Mouse (Mus musculus) forebrain, embryonic 15.5 days (tissue): Measurements from ENCODE around the gene Bbip1. TPM values are rescaled to one million over a fixed set of nuclear protein-coding genes. Genes with fewer than 3 reads are reported as not detected.
"Not testable (repeated sequence)": the region's sequence is repeated elsewhere in the genome, so short reads cannot be mapped to it uniquely, and the experiment has no call there.

Experiments
- ATAC-seq: fragments of 200-750 bp; cut with Nextera tagmentation; replicated peaks from 2 replicates; pipeline ENCODE4 v1.8.0; 2017; ENCODE audit warnings: mild to moderate bottlenecking, moderate TSS enrichment, moderate library complexity
- H3K27ac ChIP-seq: fragments of 300-500 bp; sonication (generic); replicated peaks from 2 replicates; pipeline ENCODE4 v1.5.1; 2015; ENCODE audit warnings: mild to moderate bottlenecking, inconsistent platforms
- H3K27me3 ChIP-seq: fragments of 300-500 bp; sonication (generic); 2 replicates; pipeline ENCODE4 v1.6.1; 2015; ENCODE audit warnings: inconsistent platforms
- H3K36me3 ChIP-seq: fragments of 300-500 bp; sonication (generic); 2 replicates; pipeline ENCODE4 v1.6.1; 2015; ENCODE audit warnings: mild to moderate bottlenecking, inconsistent platforms
- H3K4me1 ChIP-seq: fragments of 300-500 bp; sonication (generic); 2 replicates; pipeline ENCODE4 v1.6.1; 2015; ENCODE audit warnings: inconsistent platforms
- H3K4me2 ChIP-seq: fragments of 300-500 bp; sonication (generic); replicated peaks from 2 replicates; pipeline ENCODE4 v1.6.1; 2015; ENCODE audit warnings: mild to moderate bottlenecking, inconsistent platforms
- H3K4me3 ChIP-seq: fragments of 300-500 bp; sonication (generic); 2 replicates; pipeline ENCODE4 v1.5.1; 2015; ENCODE audit warnings: mild to moderate bottlenecking, inconsistent platforms
- H3K9ac ChIP-seq: fragments of 300-500 bp; sonication (generic); replicated peaks from 2 replicates; pipeline ENCODE4 v1.6.1; 2015; ENCODE audit warnings: mild to moderate bottlenecking, inconsistent platforms
- H3K9me3 ChIP-seq: fragments of 300-500 bp; sonication (generic); 2 replicates; pipeline ENCODE4 v1.6.1; 2016; ENCODE audit warnings: inconsistent platforms
- WGBS: fragments of 180-500 bp; shearing (Covaris S2); methylation state at CpG from one replicate; pipeline ENCODE4 v1.1.7; 2015; ENCODE audit warnings: mixed read lengths; 5-methylcytosine and 5-hydroxymethylcytosine counted together
- polyA plus RNA-seq: library from polyadenylated mRNA; unstranded; fragments of >200 nt; fragmentation: Nextera tagmentation; extraction: Ambion mirVana; gene quantifications from 2 replicates; pipeline ENCODE4 v1.2.1, GENCODE M21; 2015

Gene Bbip1
- polyA plus RNA-seq, 1 experiment from 2014 or later = 144 TPM

- H3K9me3 ChIP-seq = no peaks in the 10 kb centered on the region
- no peaks in the 10 kb centered on the region for H3K36me3 ChIP-seq
- no peak overlapping the region for H3K9ac ChIP-seq
- ATAC-seq = no peak
- 86% methylated on average over 2 of the region's 2 CpGs for WGBS
- no peaks in the 10 kb centered on the region for H3K27me3 ChIP-seq
- H3K4me3 ChIP-seq = no peak overlapping the region
- H3K4me2 ChIP-seq = no peak overlapping the region
- H3K27ac ChIP-seq = no peak overlapping the region
- H3K4me1 ChIP-seq = peaks cover 3% of the 10 kb centered on the region; the same call in 1 of the 2 replicates
Measured at GRCm38 (mm10) chr19:53957513-53957912, 13.1 kb upstream of the Bbip1 start.

- peak; percentile 3 for ATAC-seq
- H3K4me3 ChIP-seq = peak overlapping the region; percentile 99
- no peaks in the 10 kb centered on the region for H3K36me3 ChIP-seq
- no peaks in the 10 kb centered on the region for H3K9me3 ChIP-seq
- peak overlapping the region; percentile 95 for H3K27ac ChIP-seq
- no peaks in the 10 kb centered on the region for H3K27me3 ChIP-seq
- WGBS = 1% methylated on average over 62 of the region's 69 CpGs
- peaks cover 34% of the 10 kb centered on the region for H3K4me1 ChIP-seq
- H3K9ac ChIP-seq = peak overlapping the region; percentile 96
- peak overlapping the region; percentile 65 for H3K4me2 ChIP-seq
Measured at GRCm38 (mm10) chr19:53945171-53946042, 980 bp upstream of the Bbip1 start.

GRCm38 (mm10) chr19:53944786-53945169 lies 351 bp upstream of the Bbip1 start:
- Histone ChIP-seq H3K36me3 (no peaks in the 10 kb centered on the region), H3K9me3 (no peaks in the 10 kb centered on the region), H3K27me3 (no peaks in the 10 kb centered on the region), H3K9ac (peak overlapping the region; percentile 96), H3K4me1 (peaks cover 34% of the 10 kb centered on the region), H3K4me3 (peak overlapping the region; percentile 99), H3K4me2 (peak overlapping the region; percentile 65), H3K27ac (peak overlapping the region; percentile 95)
- WGBS = under 1% methylated on average over 43 of the region's 47 CpGs
- ATAC-seq = no peak; the same call in 1 of the 2 replicates

- 96% methylated on average over 2 of the region's 2 CpGs for WGBS
- Histone ChIP-seq H3K27ac (no peak overlapping the region), H3K9me3 (no peaks in the 10 kb centered on the region), H3K4me3 (no peak overlapping the region), H3K9ac (no peak overlapping the region), H3K27me3 (no peaks in the 10 kb centered on the region), H3K4me2 (no peak overlapping the region; the same call in 1 of the 2 replicates), H3K4me1 (peaks cover 25% of the 10 kb centered on the region), H3K36me3 (peaks cover 16% of the 10 kb centered on the region)
- ATAC-seq = no peak
Measured at GRCm38 (mm10) chr19:53942342-53942741, 2.1 kb downstream of the Bbip1 start.

GRCm38 (mm10) chr19:53941139-53941538 lies 3.3 kb downstream of the Bbip1 start:
- H3K9me3 ChIP-seq = no peaks in the 10 kb centered on the region
- 75% methylated on average over 4 of the region's 4 CpGs for WGBS

GRCm38 (mm10) chr19:53939467-53939866 lies 5.0 kb downstream of the Bbip1 start:
- no peak for ATAC-seq
- no peaks in the 10 kb centered on the region for H3K27me3 ChIP-seq

More at GRCm38 (mm10) chr19:53941139-53941538, 3.3 kb downstream of the Bbip1 start:
- Histone ChIP-seq H3K9ac (no peak overlapping the region), H3K27me3 (no peaks in the 10 kb centered on the region), H3K27ac (no peak overlapping the region), H3K4me1 (peaks cover 15% of the 10 kb centered on the region), H3K4me2 (no peak overlapping the region), H3K4me3 (no peak overlapping the region), H3K36me3 (peaks cover 19% of the 10 kb centered on the region)
- ATAC-seq = no peak

GRCm38 (mm10) chr19:53934046-53934445 lies 10.4 kb downstream of the Bbip1 start:
- Histone ChIP-seq H3K4me2 (no peak overlapping the region), H3K36me3 (peaks cover 60% of the 10 kb centered on the region)

More at GRCm38 (mm10) chr19:53939467-53939866, 5.0 kb downstream of the Bbip1 start:
- H3K9me3 ChIP-seq = no peaks in the 10 kb centered on the region
- H3K4me1 ChIP-seq = peaks cover 12% of the 10 kb centered on the region
- no peak overlapping the region for H3K4me2 ChIP-seq
- H3K27ac ChIP-seq = no peak overlapping the region
- 90% methylated on average over 4 of the region's 4 CpGs for WGBS
- H3K9ac ChIP-seq = no peak overlapping the region
- H3K4me3 ChIP-seq = no peak overlapping the region
- peaks cover 21% of the 10 kb centered on the region for H3K36me3 ChIP-seq

GRCm38 (mm10) chr19:53933050-53933449 lies 11.4 kb downstream of the Bbip1 start:
- Histone ChIP-seq H3K27me3 (no peaks in the 10 kb centered on the region), H3K9ac (no peak overlapping the region), H3K27ac (no peak overlapping the region), H3K4me2 (no peak overlapping the region), H3K9me3 (no peaks in the 10 kb centered on the region), H3K4me1 (no peaks in the 10 kb centered on the region), H3K4me3 (no peak overlapping the region), H3K36me3 (peaks cover 60% of the 10 kb centered on the region)
- no peak for ATAC-seq

More at GRCm38 (mm10) chr19:53934046-53934445, 10.4 kb downstream of the Bbip1 start:
- H3K4me3 ChIP-seq = no peak overlapping the region
- no peak overlapping the region for H3K9ac ChIP-seq
- no peaks in the 10 kb centered on the region for H3K4me1 ChIP-seq
- no peaks in the 10 kb centered on the region for H3K9me3 ChIP-seq
- H3K27ac ChIP-seq = no peak overlapping the region
- no peak for ATAC-seq
- H3K27me3 ChIP-seq = no peaks in the 10 kb centered on the region

GRCm38 (mm10) chr19:53929218-53929617 lies 15.2 kb downstream of the Bbip1 start:
- Histone ChIP-seq H3K36me3 (peaks cover 69% of the 10 kb centered on the region), H3K4me3 (no peak overlapping the region), H3K27ac (no peak overlapping the region), H3K9ac (no peak overlapping the region), H3K4me2 (no peak overlapping the region), H3K27me3 (no peaks in the 10 kb centered on the region), H3K4me1 (no peaks in the 10 kb centered on the region), H3K9me3 (no peaks in the 10 kb centered on the region)
- no peak for ATAC-seq
- WGBS = 96% methylated on average over 3 of the region's 3 CpGs

- 88% methylated on average over 1 of the region's 1 CpGs for WGBS
- H3K4me2 ChIP-seq = no peak overlapping the region
- H3K36me3 ChIP-seq = peaks cover 65% of the 10 kb centered on the region
- no peaks in the 10 kb centered on the region for H3K27me3 ChIP-seq
- no peak overlapping the region for H3K9ac ChIP-seq
- H3K9me3 ChIP-seq = no peaks in the 10 kb centered on the region
- H3K27ac ChIP-seq = no peak overlapping the region
- no peak overlapping the region for H3K4me3 ChIP-seq
- no peaks in the 10 kb centered on the region for H3K4me1 ChIP-seq
- ATAC-seq = no peak
Measured at GRCm38 (mm10) chr19:53926705-53927104, 17.7 kb downstream of the Bbip1 start.

GRCm38 (mm10) chr19:53925338-53925751 lies 19.1 kb downstream of the Bbip1 start:
- Histone ChIP-seq H3K27ac (no peak overlapping the region), H3K9ac (no peak overlapping the region), H3K36me3 (peaks cover 63% of the 10 kb centered on the region), H3K4me1 (no peaks in the 10 kb centered on the region), H3K4me3 (no peak overlapping the region), H3K4me2 (no peak overlapping the region), H3K27me3 (no peaks in the 10 kb centered on the region), H3K9me3 (no peaks in the 10 kb centered on the region)
- WGBS = 91% methylated on average over 2 of the region's 2 CpGs
- no peak for ATAC-seq

- 88% methylated on average over 3 of the region's 3 CpGs for WGBS
- not testable (repeated sequence) for H3K4me3 ChIP-seq, H3K27ac ChIP-seq, H3K4me2 ChIP-seq, H3K27me3 ChIP-seq, H3K9ac ChIP-seq, H3K9me3 ChIP-seq, ATAC-seq, H3K4me1 ChIP-seq
- peaks cover 68% of the 10 kb centered on the region for H3K36me3 ChIP-seq
Measured at GRCm38 (mm10) chr19:53921996-53922395, 22.4 kb downstream of the Bbip1 start.
